Mouse (Mus musculus) CD8-positive naive resting alpha-beta T cell, adult 2 months (primary cell): ENCODE data around the gene Hectd4.
"Not testable (repeated sequence)": the region's sequence is repeated elsewhere in the genome, so short reads cannot be mapped to it uniquely, and the experiment has no call there.

Experiments
- DNase-seq, 2 experiments: peaks; one replicate each; pipeline ENCODE4 v3.0.0; 2022; ENCODE audit warnings: low read depth in 2 of 2, low spot score in 2 of 2

Gene Hectd4

DNA sequence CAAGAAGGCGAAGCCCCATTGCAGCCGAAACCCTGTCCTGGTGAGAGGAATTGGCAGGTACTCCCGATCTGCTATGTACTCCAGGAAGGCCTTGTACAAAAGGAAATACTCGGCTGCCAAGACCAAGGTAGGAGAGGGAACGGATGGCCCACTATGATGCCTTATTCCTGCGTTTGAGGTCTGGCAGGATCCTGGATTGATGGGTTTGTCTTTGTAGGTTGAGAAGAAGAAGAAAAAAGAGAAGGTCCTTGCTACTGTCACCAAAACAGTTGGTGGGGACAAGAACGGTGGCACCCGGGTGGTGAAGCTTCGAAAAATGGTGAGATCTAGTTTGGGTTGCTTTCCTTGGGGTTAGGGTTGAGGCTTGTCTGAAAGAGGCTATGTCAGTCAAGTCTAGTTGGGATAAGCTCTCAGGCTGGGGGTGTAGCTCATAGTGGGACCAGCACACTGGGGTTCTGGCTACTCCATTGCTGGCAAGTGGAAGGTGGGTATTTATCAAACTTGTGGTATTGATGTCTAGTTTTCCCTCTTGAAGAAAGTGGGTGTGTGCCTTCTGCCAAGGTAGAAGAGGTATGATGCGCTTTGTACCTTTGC lies 14.4 kb upstream of the Hectd4 start:
- not testable (repeated sequence) for DNase-seq

GRCm38 (mm10) chr5:121206540-121206939 lies 13.5 kb upstream of the Hectd4 start:
- DNase-seq: no peak

GRCm38 (mm10) chr5:121206984-121207383 lies 13.0 kb upstream of the Hectd4 start:
- DNase-seq: no peak

GRCm38 (mm10) chr5:121209755-121210600 lies 10.0 kb upstream of the Hectd4 start:
- no peak for DNase-seq

DNA sequence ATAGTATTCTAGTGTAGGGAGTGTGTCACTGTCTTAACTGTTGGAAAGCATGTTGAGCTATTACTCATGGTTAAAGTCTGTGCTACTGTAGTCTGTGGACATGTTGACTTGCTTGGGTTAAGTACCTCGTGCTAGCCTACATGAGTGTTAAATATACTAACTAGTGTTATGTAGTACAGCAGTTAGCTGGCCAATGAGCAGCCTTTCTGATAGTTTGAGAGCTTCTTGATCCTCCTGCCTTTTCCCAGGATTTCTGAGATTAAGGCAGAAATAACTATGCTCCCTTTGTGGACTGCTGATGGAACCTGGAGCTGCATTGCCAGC lies 9.5 kb upstream of the Hectd4 start:
- DNase-seq: no peak

- DNase-seq: no peak
Measured at GRCm38 (mm10) chr5:121212108-121212507, 7.9 kb upstream of the Hectd4 start.

- DNase-seq: no peak
Measured at GRCm38 (mm10) chr5:121214707-121215106, 5.3 kb upstream of the Hectd4 start.

GRCm38 (mm10) chr5:121215380-121216125 lies 4.5 kb upstream of the Hectd4 start:
- DNase-seq: peak; percentile 47 to 57

DNA sequence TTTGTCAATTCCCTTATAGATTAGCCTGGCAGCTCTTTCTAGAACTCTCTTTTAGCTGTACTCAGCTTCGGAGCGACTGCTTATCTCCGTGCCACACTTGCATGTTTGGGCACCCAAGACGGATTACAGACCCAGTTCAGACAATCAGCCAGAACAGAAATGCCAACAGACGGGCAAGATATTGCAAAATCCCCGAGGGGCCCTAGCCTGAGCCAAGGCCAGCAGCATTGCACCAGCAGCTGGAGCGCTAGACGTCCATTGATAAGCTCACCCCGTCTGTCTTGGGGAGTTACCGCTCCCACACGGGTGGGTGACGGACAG lies 3.9 kb upstream of the Hectd4 start:
- no peak for DNase-seq

DNA sequence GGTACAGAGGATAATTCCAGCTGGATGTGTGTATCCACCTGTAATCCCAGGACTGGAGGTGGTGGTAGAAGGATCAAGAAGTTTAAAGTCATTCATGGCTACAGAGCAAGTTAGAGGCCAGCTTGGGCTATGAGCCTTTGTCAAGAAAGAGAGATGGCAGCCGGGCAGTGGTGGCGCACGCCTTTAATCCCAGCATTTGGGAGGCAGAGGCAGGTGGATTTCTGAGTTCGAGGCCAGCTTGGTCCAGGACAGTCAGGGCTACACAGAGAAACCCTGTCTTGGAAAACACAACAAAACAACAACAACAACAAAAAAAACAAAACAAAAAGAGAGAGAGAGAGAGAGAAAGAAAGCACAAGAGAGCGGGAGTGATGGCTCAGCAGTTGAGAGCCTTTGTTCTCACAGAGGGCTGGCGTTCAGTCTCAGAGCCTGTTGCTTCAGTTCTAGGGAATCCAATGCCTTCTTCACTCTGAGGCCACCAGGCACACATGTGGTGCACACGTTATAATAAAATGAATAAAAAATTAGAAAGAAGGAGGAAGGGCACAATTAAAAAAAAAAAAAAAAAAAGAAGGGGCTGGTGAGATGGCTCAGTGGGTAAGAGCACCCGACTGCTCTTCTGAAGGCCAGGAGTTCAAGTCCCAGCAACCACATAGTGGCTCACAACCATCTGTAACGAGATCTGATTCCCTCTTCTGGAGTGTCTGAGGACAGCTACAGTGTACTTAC lies 3.3 kb upstream of the Hectd4 start:
- DNase-seq: not testable (repeated sequence)

DNA sequence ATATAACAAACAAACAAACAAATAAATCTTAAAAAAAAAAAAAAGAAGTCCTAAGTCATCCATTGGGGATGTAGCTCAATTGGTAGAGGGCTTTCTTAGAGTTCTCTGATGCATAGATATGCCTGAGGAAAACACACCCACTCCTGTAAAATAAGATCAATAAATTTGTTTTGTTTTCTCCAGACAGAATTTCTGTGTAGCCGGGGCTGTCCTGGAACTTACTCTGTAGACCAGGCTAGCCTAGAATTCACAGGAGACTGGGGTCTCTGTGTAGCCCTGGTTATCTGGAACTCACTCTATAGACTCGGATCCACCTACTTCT lies 2.7 kb upstream of the Hectd4 start:
- DNase-seq: no peak

GRCm38 (mm10) chr5:121219190-121219589 lies 829 bp upstream of the Hectd4 start:
- no peak for DNase-seq

DNA sequence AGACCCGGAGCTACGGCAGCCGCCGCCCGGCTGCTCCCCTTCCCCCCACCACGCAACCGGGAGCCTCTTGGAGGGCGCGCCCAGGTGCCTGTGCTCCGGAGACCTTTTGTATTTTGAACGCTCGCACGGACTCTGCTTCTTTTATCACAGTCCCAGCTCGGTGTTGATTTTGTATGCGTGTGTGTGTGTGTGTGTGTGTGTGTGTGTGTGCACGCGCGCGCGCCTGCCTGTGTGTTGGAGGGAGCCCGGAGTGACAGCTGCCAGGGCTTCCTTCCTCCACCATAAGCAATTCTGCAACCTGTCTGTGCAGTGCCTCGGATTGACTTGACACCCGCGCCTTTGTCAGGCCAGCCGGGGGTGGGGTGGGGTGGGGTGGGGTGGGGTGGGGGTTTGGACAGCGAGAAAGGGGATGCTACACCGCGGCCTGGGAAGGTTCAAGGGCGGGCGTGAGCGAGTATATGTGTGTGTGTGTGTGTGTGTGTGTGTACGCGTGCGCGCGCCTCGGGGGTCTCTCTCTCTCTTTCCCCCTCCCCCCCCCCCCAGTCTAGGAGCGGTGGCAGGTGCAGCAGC lies 798 bp downstream of the Hectd4 start:
- DNase-seq: peak; percentile 19 to 25

DNA sequence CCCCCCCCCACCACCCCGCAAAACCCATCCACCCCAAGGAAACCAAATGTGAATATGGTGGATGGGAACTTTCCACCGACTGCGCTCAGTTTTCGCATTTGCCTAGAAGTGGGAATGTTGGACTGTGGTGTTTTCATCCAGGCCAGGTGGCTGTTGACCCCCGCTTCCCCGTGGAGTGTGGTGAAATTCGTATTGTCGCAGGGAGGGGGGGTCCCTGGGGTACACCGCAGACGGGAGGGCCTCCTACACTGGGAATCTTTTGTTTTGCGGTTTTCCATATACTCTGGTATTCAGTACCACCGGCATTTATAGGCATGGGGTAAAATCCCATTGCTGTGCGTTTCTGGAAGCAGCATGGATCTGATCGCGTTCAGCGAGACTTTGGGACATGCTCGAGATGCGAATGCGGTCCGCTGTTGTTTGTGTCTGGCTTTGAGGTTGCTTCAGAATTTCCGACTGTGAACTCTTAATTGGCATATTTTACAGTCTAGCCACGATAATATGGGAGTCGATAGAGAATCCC lies 1.4 kb downstream of the Hectd4 start:
- no peak for DNase-seq

GRCm38 (mm10) chr5:121224020-121224419 lies 4.0 kb downstream of the Hectd4 start:
- not testable (repeated sequence) for DNase-seq

GRCm38 (mm10) chr5:121224856-121225255 lies 4.8 kb downstream of the Hectd4 start:
- no peak for DNase-seq

- no peak for DNase-seq
Measured at GRCm38 (mm10) chr5:121225854-121226253, 5.8 kb downstream of the Hectd4 start.

GRCm38 (mm10) chr5:121226406-121226805 lies 6.4 kb downstream of the Hectd4 start:
- no peak for DNase-seq

DNA sequence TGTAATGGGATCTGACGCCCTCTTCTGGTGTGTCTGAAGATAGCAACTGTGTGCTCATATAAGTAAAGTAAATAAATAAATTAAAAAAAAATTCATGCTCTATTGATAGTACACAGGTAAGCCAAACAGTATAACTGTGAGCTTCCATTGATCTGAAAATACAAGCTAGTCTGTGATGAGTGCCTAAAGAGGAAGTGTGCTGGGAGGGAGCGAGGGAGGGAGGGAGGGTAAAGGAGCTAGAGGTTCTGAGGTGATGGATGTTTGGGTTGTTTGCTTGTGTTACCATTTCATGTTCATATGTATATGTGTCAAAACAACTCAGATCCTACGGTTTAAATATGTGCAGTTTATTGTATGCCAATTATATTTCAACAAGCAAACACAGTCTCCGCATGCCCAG lies 6.8 kb downstream of the Hectd4 start:
- no peak for DNase-seq

GRCm38 (mm10) chr5:121227330-121227729 lies 7.3 kb downstream of the Hectd4 start:
- not testable (repeated sequence) for DNase-seq

- no peak for DNase-seq
Measured at GRCm38 (mm10) chr5:121229182-121229581, 9.2 kb downstream of the Hectd4 start.
